Mouse (Mus musculus) stomach, postnatal 0 days (tissue): ENCODE measurements at regions not wholly inside any gene's neighbourhood (a gene's known extent, or its start where the extent isn't known, plus 50 kb on each side); places are given as distances from the start of the nearest gene placed in this dataset.

Source experiments
- CTCF ChIP-seq: IDR thresholded peaks from 2 replicates; pipeline ENCODE4 v1.5.1; 2016; ENCODE audit warnings: antibody characterized with exemption, low read depth, mild to moderate bottlenecking, moderate library complexity
- EP300 ChIP-seq: optimal IDR thresholded peaks from 2 replicates; pipeline ENCODE3; 2016; ENCODE audit warnings: antibody characterized with exemption

- TF ChIP-seq CTCF, result no peak
- TF ChIP-seq EP300, result no peak
These were observed 77.1 kb upstream of the Fam78b start for GRCm38 (mm10) chr1:166924126-166924525.
